Mouse (Mus musculus) gastrocnemius, postnatal 36 days (tissue): ENCODE results near the gene Noxred1. TPM values are rescaled to one million over a fixed set of nuclear protein-coding genes. Genes with fewer than 3 reads are reported as not detected.
A peak's percentile ranks its signal among the peaks of the same experiment; 100 is the strongest.
"Not testable (repeated sequence)": the region's sequence is repeated elsewhere in the genome, so short reads cannot be mapped to it uniquely, and the experiment has no call there.

Source experiments
- DNase-seq, 2 experiments: peaks; one replicate each; pipeline ENCODE4 v3.0.0; 2022
- intact Hi-C: fragments of 180-260 bp; cut with DNase I; formaldehyde crosslinking; loops from one replicate; pipeline ENCODE4 v1.15.1; 2025
- total RNA-seq, 2 experiments: library from RNA; stranded (reverse); gene quantifications; 2 replicates each; pipeline ENCODE4 v1.2.3; 2021

Gene Noxred1
- total RNA-seq, 2 experiments from 2014 or later = 0.33 to 0.47 TPM

- DNase-seq = no peak
- intact Hi-C loops = no loop called here
These were observed 1.5 kb downstream of the Noxred1 start for GRCm38 (mm10) chr12:87236882-87237483.

- intact Hi-C loops = no loop called here
- no peak for DNase-seq
These were observed 8.1 kb downstream of the Noxred1 start for GRCm38 (mm10) chr12:87230379-87230895.

- no peak for DNase-seq
- intact Hi-C loops = no loop called here
These were observed 8.9 kb downstream of the Noxred1 start for GRCm38 (mm10) chr12:87229633-87230032.

- intact Hi-C loops = no loop called here
- DNase-seq = no peak
These were observed 11.7 kb downstream of the Noxred1 start for GRCm38 (mm10) chr12:87226801-87227200.

- intact Hi-C loops = no loop called here
- DNase-seq = no peak
These were observed 13.6 kb downstream of the Noxred1 start for GRCm38 (mm10) chr12:87224950-87225349.

- intact Hi-C loops = no loop called here
- DNase-seq = no peak
These were observed 19.2 kb downstream of the Noxred1 start for GRCm38 (mm10) chr12:87219362-87219761.

- intact Hi-C loops = no loop called here
- no peak for DNase-seq
These were observed 20.9 kb downstream of the Noxred1 start for GRCm38 (mm10) chr12:87217596-87217995.

- DNase-seq = no peak
- intact Hi-C loops = no loop called here
These were observed 22.5 kb downstream of the Noxred1 start for GRCm38 (mm10) chr12:87216053-87216452.

- DNase-seq = no peak
- intact Hi-C loops = no loop called here
These were observed 25.5 kb downstream of the Noxred1 start for GRCm38 (mm10) chr12:87212844-87213606.

- intact Hi-C loops, DNase-seq: not testable (repeated sequence)
These were observed 32.7 kb downstream of the Noxred1 start for GRCm38 (mm10) chr12:87205789-87206188.

- DNase-seq = no peak
- intact Hi-C loops = no loop called here
These were observed 36.8 kb downstream of the Noxred1 start for GRCm38 (mm10) chr12:87201694-87202093.

- DNase-seq = peak; percentile 41 to 58
- intact Hi-C loops = no loop called here
These were observed 38.5 kb downstream of the Noxred1 start, which contains the start of gene Tmed8 for GRCm38 (mm10) chr12:87199973-87200586. TSS of gene Tmed8 (minus strand) at chr12:87200454.

GRCm38 (mm10) chr12:87199206-87199972 lies 39.1 kb downstream of the Noxred1 start, which contains the start of gene Samd15:
TSS of gene Samd15 (plus strand) at chr12:87199723.
- intact Hi-C loops = no loop called here
- DNase-seq = peak in 1 of 2 experiments; percentile 8

- intact Hi-C loops = no loop called here
- DNase-seq = no peak
These were observed 39.7 kb downstream of the Noxred1 start for GRCm38 (mm10) chr12:87198792-87199191.

GRCm38 (mm10) chr12:87196310-87196709 lies 42.2 kb downstream of the Noxred1 start:
- intact Hi-C loops = no loop called here
- DNase-seq = no peak

GRCm38 (mm10) chr12:87195069-87195468 lies 43.5 kb downstream of the Noxred1 start:
- DNase-seq = no peak

GRCm38 (mm10) chr12:87193008-87193407 lies 45.5 kb downstream of the Noxred1 start:
- intact Hi-C loops = no loop called here
- no peak for DNase-seq

More at GRCm38 (mm10) chr12:87195069-87195468, 43.5 kb downstream of the Noxred1 start:
- intact Hi-C loops = no loop called here

- no peak for DNase-seq
- intact Hi-C loops = no loop called here
These were observed 60.9 kb downstream of the Noxred1 start for GRCm38 (mm10) chr12:87177631-87178030.

- intact Hi-C loops = no loop called here
- DNase-seq = no peak
These were observed 63.2 kb downstream of the Noxred1 start for GRCm38 (mm10) chr12:87175194-87175946.
